Mouse (Mus musculus) intestine, embryonic 14.5 days (tissue): ENCODE measurements around the gene Ccdc154. TPM values are rescaled to one million over a fixed set of nuclear protein-coding genes. Genes with fewer than 3 reads are reported as not detected.

Source experiments
- ATAC-seq: fragments of 200-750 bp; cut with Nextera tagmentation; replicated peaks from 2 replicates; pipeline ENCODE4 v1.8.0; 2017; ENCODE audit warnings: low read depth, moderate number of reproducible peaks, moderate TSS enrichment, moderate library complexity; ENCODE audit not compliant: low FRiP score, low TSS enrichment
- DNase-seq: peaks from one replicate; pipeline ENCODE4 v3.0.0-alpha.2; 2018; ENCODE audit warnings: low spot score
- H3K27ac ChIP-seq: fragments of 300-500 bp; sonication (generic); 2 replicates; pipeline ENCODE4 v1.5.1; 2014; ENCODE audit warnings: low read depth, mild to moderate bottlenecking, control low read depth
- H3K27me3 ChIP-seq: fragments of 300-500 bp; sonication (generic); replicated peaks from 2 replicates; pipeline ENCODE4 v1.6.1; 2014; ENCODE audit warnings: low read length, control low read depth; ENCODE audit not compliant: control insufficient read depth, insufficient read depth
- H3K36me3 ChIP-seq: fragments of 300-500 bp; sonication (generic); 2 replicates; pipeline ENCODE4 v1.6.1; 2014; ENCODE audit warnings: low read length, control low read depth; ENCODE audit not compliant: control insufficient read depth, insufficient read depth
- H3K4me1 ChIP-seq: fragments of 300-500 bp; sonication (generic); replicated peaks from 2 replicates; pipeline ENCODE4 v1.6.1; 2014; ENCODE audit warnings: low read length, control low read depth, mixed read lengths; ENCODE audit not compliant: control insufficient read depth, insufficient read depth
- H3K4me2 ChIP-seq: fragments of 300-500 bp; sonication (generic); 2 replicates; pipeline ENCODE4 v1.6.1; 2014; ENCODE audit warnings: low read length
- H3K4me3 ChIP-seq: fragments of 300-500 bp; sonication (generic); 2 replicates; pipeline ENCODE4 v1.5.1; 2014; ENCODE audit warnings: low read depth, low read length, control low read depth, mixed read lengths
- H3K9ac ChIP-seq: fragments of 300-500 bp; sonication (generic); 2 replicates; pipeline ENCODE4 v1.6.1; 2014; ENCODE audit warnings: mild to moderate bottlenecking, low read length
- H3K9me3 ChIP-seq: fragments of 300-500 bp; sonication (generic); 2 replicates; pipeline ENCODE4 v1.6.1; 2016; ENCODE audit warnings: low read length, control low read depth; ENCODE audit not compliant: control insufficient read depth
- WGBS: fragments of 180-500 bp; shearing (Covaris S2); extraction: QIAGEN DNeasy Blood & Tissue Kit; methylation state at CpG from one replicate; pipeline ENCODE4 v1.1.7; 2014; 5-methylcytosine and 5-hydroxymethylcytosine counted together
- polyA plus RNA-seq: library from polyadenylated mRNA; unstranded; fragments of >200 nt; fragmentation: Nextera tagmentation; extraction: Ambion mirVana; gene quantifications from 2 replicates; pipeline ENCODE4 v1.2.1, GENCODE M21; 2014

The Ccdc154 gene
- polyA plus RNA-seq, 1 experiment from 2014 or later, result 0.07 TPM

- DNase-seq, result no peak
- no peak overlapping the region for H3K9ac ChIP-seq
- ATAC-seq, result no peak
- WGBS, result 94% methylated on average over 1 of the region's 1 CpGs
- H3K9me3 ChIP-seq, result no peaks in the 10 kb centered on the region
- no peak overlapping the region for H3K4me3 ChIP-seq
- H3K27me3 ChIP-seq, result no peaks in the 10 kb centered on the region
- no peak overlapping the region for H3K27ac ChIP-seq
- no peak overlapping the region for H3K4me2 ChIP-seq
- H3K4me1 ChIP-seq, result 0 out of 2 replicates have a peak, but pooled peaks cover 9% of the 10 kb centered on the region
- H3K36me3 ChIP-seq, result peaks cover 30% of the 10 kb centered on the region
Observed at GRCm38 (mm10) chr17:25220746-25221145, 58.5 kb downstream of the Ccdc154 start.

Other genes starting within 250 kb of the Ccdc154 start
- 36.0 and 40.7 TPM in 2 replicates for gene Mapk8ip3, start 225.5 kb upstream of the Ccdc154 start, polyA plus RNA-seq
- 125 and 143 TPM in 2 replicates for gene Jpt2, start 201.8 kb upstream of the Ccdc154 start, polyA plus RNA-seq
- gene Cramp1l, start 146.7 kb upstream of the Ccdc154 start, polyA plus RNA-seq, result 7.1 and 8.8 TPM in 2 replicates
- gene Ift140, start 146.4 kb upstream of the Ccdc154 start, polyA plus RNA-seq, result 16.3 and 16.9 TPM in 2 replicates
- gene Tmem204, start 78.9 kb upstream of the Ccdc154 start, polyA plus RNA-seq, result 23.5 and 24.2 TPM in 2 replicates
- gene Telo2, start 46.5 kb upstream of the Ccdc154 start, polyA plus RNA-seq, result 36.7 and 42.3 TPM in 2 replicates
- gene Ptx4, start 41.7 kb upstream of the Ccdc154 start, polyA plus RNA-seq, result not detected in 2 replicates
- 20.0 and 22.0 TPM in 2 replicates for gene Clcn7, start 29.1 kb upstream of the Ccdc154 start, polyA plus RNA-seq
- 0.41 and 0.47 TPM in 2 replicates for gene Gm38655, start 13.0 kb downstream of the Ccdc154 start, polyA plus RNA-seq
- gene BC003965, start 22.1 kb downstream of the Ccdc154 start, polyA plus RNA-seq, result 36.9 and 37.1 TPM in 2 replicates
- 4.8 and 6.2 TPM in 2 replicates for gene Unkl, start 25.9 kb downstream of the Ccdc154 start, polyA plus RNA-seq
- 36.4 and 41.8 TPM in 2 replicates for gene Gnptg, start 77.7 kb downstream of the Ccdc154 start, polyA plus RNA-seq
- 45.1 and 47.4 TPM in 2 replicates for gene Tsr3, start 77.7 kb downstream of the Ccdc154 start, polyA plus RNA-seq
- gene Baiap3, start 93.9 kb downstream of the Ccdc154 start, polyA plus RNA-seq, result 2.9 and 4.0 TPM in 2 replicates
- gene Ube2i, start 112.2 kb downstream of the Ccdc154 start, polyA plus RNA-seq, result 579 and 640 TPM in 2 replicates
- 0.39 TPM in 1 of 2 replicates, not detected in the other for gene Prss34, start 135.9 kb downstream of the Ccdc154 start, polyA plus RNA-seq
- not detected in 2 replicates for gene Prss28, start 146.2 kb downstream of the Ccdc154 start, polyA plus RNA-seq
- gene Prss29, start 156.2 kb downstream of the Ccdc154 start, polyA plus RNA-seq, result not detected in 2 replicates
- not detected in 2 replicates for gene Tpsab1, start 183.1 kb downstream of the Ccdc154 start, polyA plus RNA-seq
- gene Tpsb2, start 203.8 kb downstream of the Ccdc154 start, polyA plus RNA-seq, result 0.66 and 0.89 TPM in 2 replicates
- gene Tpsg1, start 206.8 kb downstream of the Ccdc154 start, polyA plus RNA-seq, result 2.1 and 6.3 TPM in 2 replicates